Mouse (Mus musculus) limb, embryonic 14.5 days (tissue): Measurements from ENCODE around the gene Rhox9. TPM values are rescaled to one million over a fixed set of nuclear protein-coding genes. Genes with fewer than 3 reads are reported as not detected.

Experiments used
- ATAC-seq: fragments of 200-750 bp; cut with Nextera tagmentation; 2 replicates; pipeline ENCODE4 v1.8.0; 2017; ENCODE audit warnings: low read depth, moderate number of reproducible peaks, moderate TSS enrichment; ENCODE audit not compliant: low FRiP score
- DNase-seq: peaks from one replicate; pipeline ENCODE4 v3.0.0-alpha.2; 2015; ENCODE audit warnings: low spot score
- H3K27ac ChIP-seq: fragments of 300-500 bp; sonication (generic); replicated peaks from 2 replicates; pipeline ENCODE4 v1.5.1; 2014; ENCODE audit warnings: low read depth, mild to moderate bottlenecking, low read length, moderate library complexity, mixed read lengths
- H3K27me3 ChIP-seq: fragments of 300-500 bp; sonication (generic); 2 replicates; pipeline ENCODE4 v1.6.1; 2014; ENCODE audit warnings: low read length, mixed read lengths; ENCODE audit not compliant: control insufficient read depth, insufficient read depth
- H3K36me3 ChIP-seq: fragments of 300-500 bp; sonication (generic); 2 replicates; pipeline ENCODE4 v1.6.1; 2014; ENCODE audit warnings: mild to moderate bottlenecking, low read length, moderate library complexity, mixed read lengths; ENCODE audit not compliant: control insufficient read depth, insufficient read depth
- H3K4me1 ChIP-seq: fragments of 300-500 bp; sonication (generic); 2 replicates; pipeline ENCODE4 v1.6.1; 2014; ENCODE audit warnings: antibody characterized with exemption, low read length, mixed read lengths; ENCODE audit not compliant: control insufficient read depth, insufficient read depth
- H3K4me2 ChIP-seq: fragments of 300-500 bp; sonication (generic); replicated peaks from 2 replicates; pipeline ENCODE4 v1.6.1; 2014; ENCODE audit warnings: low read depth, mild to moderate bottlenecking, low read length, moderate library complexity; ENCODE audit not compliant: severe bottlenecking
- H3K4me3 ChIP-seq: fragments of 300-500 bp; sonication (generic); replicated peaks from 2 replicates; pipeline ENCODE4 v1.5.1; 2014; ENCODE audit warnings: low read length
- H3K9ac ChIP-seq: fragments of 300-500 bp; sonication (generic); 2 replicates; pipeline ENCODE4 v1.6.1; 2014; ENCODE audit warnings: mild to moderate bottlenecking, low read depth, low read length, moderate library complexity; ENCODE audit not compliant: severe bottlenecking
- H3K9me3 ChIP-seq: fragments of 300-500 bp; sonication (generic); 2 replicates; pipeline ENCODE4 v1.6.1; 2016; ENCODE audit warnings: low read length; ENCODE audit not compliant: control insufficient read depth
- POLR2A ChIP-seq: fragments of 200-500 bp; IDR thresholded peaks from 2 replicates; pipeline ENCODE4 v1.8.0; 2012; ENCODE audit warnings: inconsistent platforms, mild to moderate bottlenecking, moderate library complexity, borderline replicate concordance; ENCODE audit not compliant: insufficient read depth, insufficient read length; ENCODE audit errors: extremely low read depth
- WGBS: fragments of 180-500 bp; shearing (Covaris S2); extraction: QIAGEN DNeasy Blood & Tissue Kit; methylation state at CpG from one replicate; pipeline ENCODE4 v1.1.7; 2014; 5-methylcytosine and 5-hydroxymethylcytosine counted together
- polyA plus RNA-seq, 2 experiments: library from polyadenylated mRNA; depleted of rRNA in 1 of 2; stranded (reverse) in 1 of 2; unstranded in 1 of 2; fragments of >200 nt; fragmentation: Nextera tagmentation in 1 of 2; extraction: Ambion mirVana in 1 of 2; gene quantifications; 2 replicates each; pipeline versions ENCODE4 v1.2.1 to v1.2.3; 2012 to 2014

Gene Rhox9
- polyA plus RNA-seq, 2 experiments = 0.35 TPM; not detected in 1

- no peak for ATAC-seq
- H3K9me3 ChIP-seq = no peaks in the 10 kb centered on the region
- 91% methylated on average over 2 of the region's 2 CpGs for WGBS
These were observed 29.9 kb downstream of the Rhox9 start for GRCm38 (mm10) chrX:37871641-37872040.

More at GRCm38 (mm10) chrX:37871641-37872040, 29.9 kb downstream of the Rhox9 start:
- no peak overlapping the region for H3K4me2 ChIP-seq
- H3K4me1 ChIP-seq = no peaks in the 10 kb centered on the region
- TF ChIP-seq POLR2A = no peak
- H3K27me3 ChIP-seq = no peaks in the 10 kb centered on the region
- no peaks in the 10 kb centered on the region for H3K36me3 ChIP-seq
- no peak overlapping the region for H3K27ac ChIP-seq
- DNase-seq = no peak
- H3K4me3 ChIP-seq = no peak overlapping the region
- H3K9ac ChIP-seq = no peak overlapping the region

Other genes starting within 250 kb of the Rhox9 start
- not detected in 2 replicates for gene Rhox3h, start 233.0 kb downstream of the Rhox9 start, polyA plus RNA-seq (2012; rRNA removed)
- not detected in 2 replicates for gene Rhox3h, start 233.0 kb downstream of the Rhox9 start, polyA plus RNA-seq (2014; fragmentation: Nextera tagmentation; extraction: Ambion mirVana)
- not detected in 2 replicates for gene Rhox2h, start 228.5 kb downstream of the Rhox9 start, polyA plus RNA-seq (2012; rRNA removed)
- not detected in 2 replicates for gene Rhox2h, start 228.5 kb downstream of the Rhox9 start, polyA plus RNA-seq (2014; fragmentation: Nextera tagmentation; extraction: Ambion mirVana)
- gene Rhox5, start 96.9 kb downstream of the Rhox9 start, polyA plus RNA-seq (2012; rRNA removed) = 1.0 and 1.5 TPM in 2 replicates
- 1.2 TPM in 1 of 2 replicates, not detected in the other for gene Rhox5, start 96.9 kb downstream of the Rhox9 start, polyA plus RNA-seq (2014; fragmentation: Nextera tagmentation; extraction: Ambion mirVana)
- gene Rhox6, start 74.9 kb downstream of the Rhox9 start, polyA plus RNA-seq (2012; rRNA removed) = 0.40 and 0.65 TPM in 2 replicates
- gene Rhox6, start 74.9 kb downstream of the Rhox9 start, polyA plus RNA-seq (2014; fragmentation: Nextera tagmentation; extraction: Ambion mirVana) = 0.74 and 0.80 TPM in 2 replicates
- not detected in 2 replicates for gene Rhox7a, start 70.1 kb downstream of the Rhox9 start, polyA plus RNA-seq (2012; rRNA removed)
- not detected in 2 replicates for gene Rhox7a, start 70.1 kb downstream of the Rhox9 start, polyA plus RNA-seq (2014; fragmentation: Nextera tagmentation; extraction: Ambion mirVana)
- gene Rhox8, start 22.8 kb downstream of the Rhox9 start, polyA plus RNA-seq (2012; rRNA removed) = not detected in 2 replicates
- gene Rhox8, start 22.8 kb downstream of the Rhox9 start, polyA plus RNA-seq (2014; fragmentation: Nextera tagmentation; extraction: Ambion mirVana) = not detected in 2 replicates
- gene Rhox7b, start 4.5 kb downstream of the Rhox9 start, polyA plus RNA-seq (2012; rRNA removed) = not detected in 2 replicates
- gene Rhox7b, start 4.5 kb downstream of the Rhox9 start, polyA plus RNA-seq (2014; fragmentation: Nextera tagmentation; extraction: Ambion mirVana) = not detected in 2 replicates
- gene Btg1-ps1, start 117.0 kb upstream of the Rhox9 start, polyA plus RNA-seq (2012; rRNA removed) = not detected in 2 replicates
- not detected in 2 replicates for gene Btg1-ps1, start 117.0 kb upstream of the Rhox9 start, polyA plus RNA-seq (2014; fragmentation: Nextera tagmentation; extraction: Ambion mirVana)
- not detected in 2 replicates for gene Btg1-ps2, start 141.3 kb upstream of the Rhox9 start, polyA plus RNA-seq (2012; rRNA removed)
- not detected in 2 replicates for gene Btg1-ps2, start 141.3 kb upstream of the Rhox9 start, polyA plus RNA-seq (2014; fragmentation: Nextera tagmentation; extraction: Ambion mirVana)
- gene Rhox10, start 164.7 kb upstream of the Rhox9 start, polyA plus RNA-seq (2012; rRNA removed) = not detected in 2 replicates
- not detected in 2 replicates for gene Rhox10, start 164.7 kb upstream of the Rhox9 start, polyA plus RNA-seq (2014; fragmentation: Nextera tagmentation; extraction: Ambion mirVana)
- not detected in 2 replicates for gene Rhox11, start 183.4 kb upstream of the Rhox9 start, polyA plus RNA-seq (2012; rRNA removed)
- not detected in 2 replicates for gene Rhox11, start 183.4 kb upstream of the Rhox9 start, polyA plus RNA-seq (2014; fragmentation: Nextera tagmentation; extraction: Ambion mirVana)
- gene Rhox12, start 209.1 kb upstream of the Rhox9 start, polyA plus RNA-seq (2012; rRNA removed) = not detected in 2 replicates
- gene Rhox12, start 209.1 kb upstream of the Rhox9 start, polyA plus RNA-seq (2014; fragmentation: Nextera tagmentation; extraction: Ambion mirVana) = not detected in 2 replicates
- not detected in 2 replicates for gene Rhox13, start 219.4 kb upstream of the Rhox9 start, polyA plus RNA-seq (2012; rRNA removed)
- not detected in 2 replicates for gene Rhox13, start 219.4 kb upstream of the Rhox9 start, polyA plus RNA-seq (2014; fragmentation: Nextera tagmentation; extraction: Ambion mirVana)